Mouse (Mus musculus) erythroid progenitor cell, adult 5-6 weeks (primary cell): ENCODE data around the gene Oxt. TPM values are rescaled to one million over a fixed set of nuclear protein-coding genes. Genes with fewer than 3 reads are reported as not detected.

Experiments used
- total RNA-seq, 2 experiments: library from RNA; stranded (forward) in 1 of 2; stranded (reverse) in 1 of 2; fragments of 150-400 nt in 1 of 2; fragments of 186-747, 209-891 nt in 1 of 2; gene quantifications; 2 replicates each; pipeline versions ENCODE4 v1.2.3 to v1.2.4; 2015 to 2017; ENCODE audit warnings: low replicate concordance in 2 of 2

Gene Oxt
- total RNA-seq, 2 experiments from 2014 or later: not detected

Other genes with a start within 250 kb of the Oxt start
- gene Cpxm1, start 178.6 kb upstream of the Oxt start, total RNA-seq (2015; ENCODE audit: low replicate concordance): not detected in 2 replicates
- not detected in 2 replicates for gene Cpxm1, start 178.6 kb upstream of the Oxt start, total RNA-seq (2017; ENCODE audit: low replicate concordance)
- not detected in 2 replicates for gene Gm28372, start 170.9 kb upstream of the Oxt start, total RNA-seq (2015; ENCODE audit: low replicate concordance)
- gene Gm28372, start 170.9 kb upstream of the Oxt start, total RNA-seq (2017; ENCODE audit: low replicate concordance): not detected in 2 replicates
- gene 1700020A23Rik, start 170.9 kb upstream of the Oxt start, total RNA-seq (2015; ENCODE audit: low replicate concordance): not detected in 2 replicates
- not detected in 2 replicates for gene 1700020A23Rik, start 170.9 kb upstream of the Oxt start, total RNA-seq (2017; ENCODE audit: low replicate concordance)
- gene Tmem239, start 169.7 kb upstream of the Oxt start, total RNA-seq (2015; ENCODE audit: low replicate concordance): not detected in 2 replicates
- not detected in 2 replicates for gene Tmem239, start 169.7 kb upstream of the Oxt start, total RNA-seq (2017; ENCODE audit: low replicate concordance)
- gene Vps16, start 151.8 kb upstream of the Oxt start, total RNA-seq (2015; ENCODE audit: low replicate concordance): 74.6 and 122 TPM in 2 replicates
- gene Vps16, start 151.8 kb upstream of the Oxt start, total RNA-seq (2017; ENCODE audit: low replicate concordance): 62.8 and 75.8 TPM in 2 replicates
- 0.72 TPM in 1 of 2 replicates, not detected in the other for gene Pced1a, start 151.5 kb upstream of the Oxt start, total RNA-seq (2015; ENCODE audit: low replicate concordance)
- gene Pced1a, start 151.5 kb upstream of the Oxt start, total RNA-seq (2017; ENCODE audit: low replicate concordance): 1.2 and 1.9 TPM in 2 replicates
- gene Ptpra, start 125.9 kb upstream of the Oxt start, total RNA-seq (2015; ENCODE audit: low replicate concordance): 81.4 and 84.7 TPM in 2 replicates
- gene Ptpra, start 125.9 kb upstream of the Oxt start, total RNA-seq (2017; ENCODE audit: low replicate concordance): 153 and 160 TPM in 2 replicates
- 11.2 and 15.1 TPM in 2 replicates for gene Mrps26, start 12.4 kb upstream of the Oxt start, total RNA-seq (2015; ENCODE audit: low replicate concordance)
- gene Mrps26, start 12.4 kb upstream of the Oxt start, total RNA-seq (2017; ENCODE audit: low replicate concordance): 8.3 and 11.3 TPM in 2 replicates
- gene Avp, start 6.4 kb downstream of the Oxt start, total RNA-seq (2015; ENCODE audit: low replicate concordance): not detected in 2 replicates
- gene Avp, start 6.4 kb downstream of the Oxt start, total RNA-seq (2017; ENCODE audit: low replicate concordance): not detected in 2 replicates
- gene Fastkd5, start 53.9 kb downstream of the Oxt start, total RNA-seq (2015; ENCODE audit: low replicate concordance): 14.1 and 18.0 TPM in 2 replicates
- 6.3 and 7.6 TPM in 2 replicates for gene Fastkd5, start 53.9 kb downstream of the Oxt start, total RNA-seq (2017; ENCODE audit: low replicate concordance)
- 5.0 and 7.2 TPM in 2 replicates for gene Ubox5, start 53.9 kb downstream of the Oxt start, total RNA-seq (2015; ENCODE audit: low replicate concordance)
- gene Ubox5, start 53.9 kb downstream of the Oxt start, total RNA-seq (2017; ENCODE audit: low replicate concordance): 0.61 and 5.3 TPM in 2 replicates
- 1.8 TPM in 1 of 2 replicates, not detected in the other for gene Lzts3, start 66.6 kb downstream of the Oxt start, total RNA-seq (2015; ENCODE audit: low replicate concordance)
- gene Lzts3, start 66.6 kb downstream of the Oxt start, total RNA-seq (2017; ENCODE audit: low replicate concordance): 0.15 and 0.90 TPM in 2 replicates
- 28.1 and 73.5 TPM in 2 replicates for gene Ddrgk1, start 88.5 kb downstream of the Oxt start, total RNA-seq (2015; ENCODE audit: low replicate concordance)
- 67.4 and 68.5 TPM in 2 replicates for gene Ddrgk1, start 88.5 kb downstream of the Oxt start, total RNA-seq (2017; ENCODE audit: low replicate concordance)
- gene Itpa, start 91.4 kb downstream of the Oxt start, total RNA-seq (2015; ENCODE audit: low replicate concordance): 20.2 and 23.9 TPM in 2 replicates
- gene Itpa, start 91.4 kb downstream of the Oxt start, total RNA-seq (2017; ENCODE audit: low replicate concordance): 43.3 and 56.7 TPM in 2 replicates
- not detected in 2 replicates for gene Slc4a11, start 121.3 kb downstream of the Oxt start, total RNA-seq (2015; ENCODE audit: low replicate concordance)
- gene Slc4a11, start 121.3 kb downstream of the Oxt start, total RNA-seq (2017; ENCODE audit: low replicate concordance): not detected in 2 replicates